In the genomic region with DNA sequence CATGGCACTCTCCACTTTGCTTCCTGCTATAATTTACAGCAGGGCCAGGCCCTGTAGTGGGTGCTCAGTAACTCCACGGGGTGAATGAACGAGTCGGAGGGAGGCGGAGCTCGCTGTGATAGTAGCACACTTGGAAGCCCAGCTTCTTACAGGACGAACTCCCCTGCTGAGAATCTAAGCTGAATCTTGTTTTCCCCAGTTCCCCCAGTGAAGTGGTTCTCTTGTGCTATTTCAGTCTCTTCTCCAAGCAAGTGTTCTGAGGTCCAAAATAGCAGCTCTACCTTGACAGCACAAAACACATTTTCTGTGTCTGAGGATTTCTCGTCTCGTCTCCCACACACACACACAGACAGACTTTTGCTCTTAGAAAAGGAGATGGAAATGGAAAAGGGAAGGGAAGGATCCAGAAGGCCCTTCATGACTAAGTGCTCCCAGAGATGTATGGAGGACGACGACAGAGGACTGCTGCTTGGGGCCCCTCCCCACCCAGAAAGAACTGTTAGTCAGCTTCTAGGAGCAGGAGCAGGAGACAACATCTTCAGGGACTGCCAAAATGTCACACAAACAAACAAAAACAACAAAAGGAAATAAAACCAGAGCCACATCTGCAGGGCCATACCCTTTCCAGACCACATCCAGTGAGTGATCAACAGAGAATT, we compare ENCODE assay signal across 25 mouse cellular contexts. TPM values are rescaled to one million over a fixed set of nuclear protein-coding genes. Genes with fewer than 3 reads are reported as not detected.
DNase-seq lines count a peak whose midpoint lies in the region; ATAC-seq lines count a peak whose summit lies in the region.
"Had no signal": no experiment of that assay in that cellular context is flagged by ENCODE, and none has a peak within 500 bp of the region (broad histone marks: within the 10 kb centered on the region; RNA-seq: fewer than 3 reads in every experiment).

No protein-coding gene starts in this region.

- H3K27me3 ChIP-seq in heart, embryonic 14.5 days (ENCODE audit: control insufficient read depth, insufficient read depth, low read length): no peaks in the 10 kb centered on the region
- H3K27me3 ChIP-seq in midbrain, embryonic 14.5 days (ENCODE audit: control insufficient read depth, insufficient read depth, low read length): no peaks in the 10 kb centered on the region
- H3K27me3 ChIP-seq: hindbrain, embryonic 15.5 days; intestine, embryonic 15.5 days had no signal

- no peak overlapping the region for H3K4me2 ChIP-seq in heart, embryonic 14.5 days (ENCODE audit: low read length)
- no peak overlapping the region for H3K4me2 ChIP-seq in midbrain, embryonic 14.5 days (ENCODE audit: low read length)
- H3K4me2 ChIP-seq: hindbrain, embryonic 15.5 days; intestine, embryonic 15.5 days; liver, embryonic 11.5 days had no signal

- intact Hi-C loops in heart, postnatal 36 days (cut with DNase I): no loop called here

- peaks cover 7 to 19% of the 10 kb centered on the region in 2 experiments for H3K4me1 ChIP-seq in heart, embryonic 14.5 days (ENCODE audit: control insufficient read depth in 2 of 2, insufficient read depth in 2 of 2, low read length in 2 of 2)
- H3K4me1 ChIP-seq in midbrain, embryonic 14.5 days (ENCODE audit: control insufficient read depth, insufficient read depth, low read length): no peaks in the 10 kb centered on the region
- H3K4me1 ChIP-seq: forebrain, embryonic 10.5 days; hindbrain, embryonic 15.5 days; intestine, embryonic 15.5 days; midbrain, embryonic 10.5 days had no signal

- WGBS in heart, embryonic 14.5 days: 42% methylated on average over 10 of the region's 10 CpGs
- 85% methylated on average over 10 of the region's 10 CpGs for WGBS in midbrain, embryonic 14.5 days

- H3K4me3 ChIP-seq in heart, embryonic 14.5 days (ENCODE audit: control insufficient read depth in 1 of 2, insufficient read depth in 1 of 2, low read depth in 1 of 2, low read length in 2 of 2): no peak overlapping the region
- no peak overlapping the region for H3K4me3 ChIP-seq in midbrain, embryonic 14.5 days (replicated peaks; ENCODE audit: low read depth, low read length)
- H3K4me3 ChIP-seq: forebrain, embryonic 10.5 days; hindbrain, embryonic 15.5 days; intestine, embryonic 15.5 days; midbrain, embryonic 10.5 days had no signal

- ATAC-seq in frontal cortex, adult (ENCODE audit: low TSS enrichment): peak; percentile 92
- ATAC-seq in heart, embryonic 14.5 days (ENCODE audit: insufficient number of reproducible peaks, insufficient read depth, low FRiP score, low read depth): no peak
- no peak for ATAC-seq in midbrain, embryonic 14.5 days (ENCODE audit: low FRiP score, low TSS enrichment)
- ATAC-seq: forebrain, postnatal 0 days; intestine, embryonic 15.5 days had no signal

- DNase-seq in frontal cortex, postnatal 10 days (ENCODE audit: low spot score in 2 of 2): no peak
- no peak for DNase-seq in heart, postnatal 36 days
- peak; percentile 55 for DNase-seq in right cerebral cortex, postnatal 25 days
- DNase-seq in right cerebral cortex, postnatal 10 days (ENCODE audit: low spot score in 2 of 2): no peak
- DNase-seq in telencephalon, adult 2 months (ENCODE audit: low read depth, low spot score): peak; percentile 95
- DNase-seq in midbrain, embryonic 14.5 days: no peak
- DNase-seq: adrenal gland, postnatal 36 days; cerebellum, adult 18-20 months; cerebellum, postnatal 25 days; forebrain, postnatal 0 days; gastrocnemius, postnatal 36 days; kidney, adult 9 months; kidney, postnatal 25 days; layer of hippocampus, adult 9-11 months; lung, adult 2 months; lung, postnatal 36 days had no signal

- peaks cover 74% of the 10 kb centered on the region for H3K36me3 ChIP-seq in heart, embryonic 14.5 days (ENCODE audit: control insufficient read depth, insufficient read depth, low read length)
- H3K36me3 ChIP-seq in midbrain, embryonic 14.5 days (ENCODE audit: control insufficient read depth, insufficient read depth, low read length): peaks cover 61% of the 10 kb centered on the region

- H3K9ac ChIP-seq in heart, embryonic 14.5 days (ENCODE audit: low read length): peak overlapping the region; percentile 34
- H3K9ac ChIP-seq in midbrain, embryonic 14.5 days (replicated peaks; ENCODE audit: low read length): no peak overlapping the region
- H3K9ac ChIP-seq: forebrain, postnatal 0 days; hindbrain, embryonic 15.5 days; intestine, embryonic 15.5 days had no signal

- H3K27ac ChIP-seq in heart, embryonic 14.5 days (replicated peaks in 1 of 2; ENCODE audit: control insufficient read depth in 1 of 2, insufficient read depth in 1 of 2, low read depth in 2 of 2, low read length in 2 of 2): peak overlapping the region in 1 of 2 experiments; percentile 50; a peak in 2 of 4 replicates
- no peak overlapping the region for H3K27ac ChIP-seq in midbrain, embryonic 14.5 days (replicated peaks; ENCODE audit: low read depth, low read length)
- H3K27ac ChIP-seq: forebrain, embryonic 10.5 days; hindbrain, embryonic 15.5 days; intestine, embryonic 15.5 days; midbrain, embryonic 10.5 days; stomach, postnatal 0 days had no signal

- H3K9me3 ChIP-seq in heart, embryonic 14.5 days (ENCODE audit: control insufficient read depth, low read length): no peaks in the 10 kb centered on the region
- no peaks in the 10 kb centered on the region for H3K9me3 ChIP-seq in midbrain, embryonic 14.5 days (ENCODE audit: control insufficient read depth, low read length)
- H3K9me3 ChIP-seq: forebrain, embryonic 10.5 days; G1E; hindbrain, embryonic 15.5 days; intestine, embryonic 15.5 days; midbrain, embryonic 10.5 days had no signal

RNA-seq across cellular contexts. Expression of gene Vps33a, which starts 20.9 kb away (rescaled TPM):
- 23.7 and 26.2 TPM in 2 replicates for polyA plus RNA-seq in heart, embryonic 14.5 days (2014; fragmentation: Nextera tagmentation; extraction: Ambion mirVana)
- total RNA-seq in heart, postnatal 36 days (2021): 10 to 100 TPM; 31.1 to 44.9 TPM
- polyA plus RNA-seq in midbrain, embryonic 14.5 days (2014; fragmentation: Nextera tagmentation; extraction: Ambion mirVana): 41.9 and 54.9 TPM in 2 replicates

Comparison
In these comparisons a context has a peak if more than half of its experiments do, and no peak if none do; other contexts are left out.
1. DNase-seq: peak in right cerebral cortex, postnatal 25 days (single experiment) and telencephalon, adult 2 months (single experiment); none in frontal cortex, postnatal 10 days (0 of 2), heart, postnatal 36 days (0 of 2), right cerebral cortex, postnatal 10 days (0 of 2) and midbrain, embryonic 14.5 days (single experiment).